Mouse (Mus musculus): ENCODE data around the gene Gstt4. TPM values are rescaled to one million over a fixed set of nuclear protein-coding genes. Genes with fewer than 3 reads are reported as not detected.
A peak's percentile ranks its signal among the peaks of the same experiment; 100 is the strongest.

Gene Gstt4
- polyA plus RNA-seq, 1 experiment = not detected

- Histone ChIP-seq H3K4me3 (ENCODE audit: insufficient read depth, low read length) (no peak overlapping the region), H3K27ac (ENCODE audit: insufficient read depth, low read length) (no peak overlapping the region)
- TF ChIP-seq CTCF (IDR thresholded peaks at IDR 0.05; ENCODE audit: borderline replicate concordance, insufficient read depth, low read length) = no peak
- TF ChIP-seq POLR2A (IDR thresholded peaks at IDR 0.05; ENCODE audit: low read depth, low read length) = no peak
Measured at GRCm38 (mm10) chr10:75839092-75839491, 16.7 kb upstream of the Gstt4 start.

GRCm38 (mm10) chr10:75837248-75837759 is 15.0 kb upstream of the Gstt4 start, which contains the start of gene Gstt2:
Gstt2 (minus strand) TSS chr10:75837424.
- H3K27ac ChIP-seq (ENCODE audit: insufficient read depth, low read length) = peak within 1 kb of the TSS; percentile 51
- H3K4me1 ChIP-seq (ENCODE audit: control insufficient read depth, insufficient read depth, low read length) = no peaks in the 10 kb centered on the region
- peak; percentile 59 for TF ChIP-seq POLR2A (IDR thresholded peaks at IDR 0.05; ENCODE audit: low read depth, low read length)
- 0 out of 2 replicates have a peak, but pooled peaks have one; percentile 7 for TF ChIP-seq CTCF (IDR thresholded peaks at IDR 0.05; ENCODE audit: borderline replicate concordance, insufficient read depth, low read length)
- peak within 1 kb of the TSS; percentile 37 for H3K4me3 ChIP-seq (ENCODE audit: insufficient read depth, low read length)

More at GRCm38 (mm10) chr10:75839092-75839491, 16.7 kb upstream of the Gstt4 start:
- no peaks in the 10 kb centered on the region for H3K4me1 ChIP-seq (ENCODE audit: control insufficient read depth, insufficient read depth, low read length)

- H3K4me3 ChIP-seq (ENCODE audit: insufficient read depth, low read length) = no peak overlapping the region
- H3K4me1 ChIP-seq (ENCODE audit: control insufficient read depth, insufficient read depth, low read length) = no peaks in the 10 kb centered on the region
- no peak overlapping the region for H3K27ac ChIP-seq (ENCODE audit: insufficient read depth, low read length)
- TF ChIP-seq POLR2A (IDR thresholded peaks at IDR 0.05; ENCODE audit: low read depth, low read length) = no peak
- TF ChIP-seq CTCF (IDR thresholded peaks at IDR 0.05; ENCODE audit: borderline replicate concordance, insufficient read depth, low read length) = no peak
Measured at GRCm38 (mm10) chr10:75835761-75836531, 13.6 kb upstream of the Gstt4 start.

- TF ChIP-seq POLR2A (IDR thresholded peaks at IDR 0.05; ENCODE audit: low read depth, low read length) = peak; percentile 40; the same call in 1 of the 2 replicates
- TF ChIP-seq CTCF (IDR thresholded peaks at IDR 0.05; ENCODE audit: borderline replicate concordance, insufficient read depth, low read length) = no peak
- Histone ChIP-seq H3K4me3 (ENCODE audit: insufficient read depth, low read length) (no peak overlapping the region), H3K27ac (ENCODE audit: insufficient read depth, low read length) (no peak overlapping the region), H3K4me1 (ENCODE audit: control insufficient read depth, insufficient read depth, low read length) (no peaks in the 10 kb centered on the region)
Measured at GRCm38 (mm10) chr10:75835307-75835706, 13.0 kb upstream of the Gstt4 start.

- TF ChIP-seq POLR2A (IDR thresholded peaks at IDR 0.05; ENCODE audit: low read depth, low read length) = no peak
- TF ChIP-seq CTCF (IDR thresholded peaks at IDR 0.05; ENCODE audit: borderline replicate concordance, insufficient read depth, low read length) = no peak
- H3K4me3 ChIP-seq (ENCODE audit: insufficient read depth, low read length) = 0 out of 2 replicates have a peak overlapping the region, but pooled peaks have one; percentile 2
- no peak overlapping the region for H3K27ac ChIP-seq (ENCODE audit: insufficient read depth, low read length)
- H3K4me1 ChIP-seq (ENCODE audit: control insufficient read depth, insufficient read depth, low read length) = no peaks in the 10 kb centered on the region
Measured at GRCm38 (mm10) chr10:75834721-75835120, 12.4 kb upstream of the Gstt4 start.

GRCm38 (mm10) chr10:75834250-75834649 is 11.9 kb upstream of the Gstt4 start:
- TF ChIP-seq POLR2A (IDR thresholded peaks at IDR 0.05; ENCODE audit: low read depth, low read length) (peak; percentile 36; the same call in 1 of the 2 replicates), CTCF (IDR thresholded peaks at IDR 0.05; ENCODE audit: borderline replicate concordance, insufficient read depth, low read length) (no peak)
- no peaks in the 10 kb centered on the region for H3K4me1 ChIP-seq (ENCODE audit: control insufficient read depth, insufficient read depth, low read length)
- H3K27ac ChIP-seq (ENCODE audit: insufficient read depth, low read length) = no peak overlapping the region
- H3K4me3 ChIP-seq (ENCODE audit: insufficient read depth, low read length) = peak overlapping the region; percentile 2; the same call in 1 of the 2 replicates

- Histone ChIP-seq H3K4me3 (ENCODE audit: insufficient read depth, low read length) (no peak overlapping the region), H3K27ac (ENCODE audit: insufficient read depth, low read length) (no peak overlapping the region), H3K4me1 (ENCODE audit: control insufficient read depth, insufficient read depth, low read length) (peaks cover 2% of the 10 kb centered on the region; the same call in 1 of the 2 replicates)
- TF ChIP-seq POLR2A (IDR thresholded peaks at IDR 0.05; ENCODE audit: low read depth, low read length) (no peak), CTCF (IDR thresholded peaks at IDR 0.05; ENCODE audit: borderline replicate concordance, insufficient read depth, low read length) (no peak)
Measured at GRCm38 (mm10) chr10:75833456-75834080, 11.2 kb upstream of the Gstt4 start.

GRCm38 (mm10) chr10:75832272-75832895 is 10.0 kb upstream of the Gstt4 start:
- Histone ChIP-seq H3K27ac (ENCODE audit: insufficient read depth, low read length) (no peak overlapping the region), H3K4me3 (ENCODE audit: insufficient read depth, low read length) (no peak overlapping the region), H3K4me1 (ENCODE audit: control insufficient read depth, insufficient read depth, low read length) (peaks cover 6% of the 10 kb centered on the region; the same call in 1 of the 2 replicates)
- peak; percentile 83; the same call in 1 of the 2 replicates for TF ChIP-seq CTCF (IDR thresholded peaks at IDR 0.05; ENCODE audit: borderline replicate concordance, insufficient read depth, low read length)
- no peak for TF ChIP-seq POLR2A (IDR thresholded peaks at IDR 0.05; ENCODE audit: low read depth, low read length)

- H3K4me3 ChIP-seq (ENCODE audit: insufficient read depth, low read length) = no peak overlapping the region
- peaks cover 8% of the 10 kb centered on the region; the same call in 1 of the 2 replicates for H3K4me1 ChIP-seq (ENCODE audit: control insufficient read depth, insufficient read depth, low read length)
- TF ChIP-seq CTCF (IDR thresholded peaks at IDR 0.05; ENCODE audit: borderline replicate concordance, insufficient read depth, low read length) (no peak), POLR2A (IDR thresholded peaks at IDR 0.05; ENCODE audit: low read depth, low read length) (no peak)
- H3K27ac ChIP-seq (ENCODE audit: insufficient read depth, low read length) = no peak overlapping the region
Measured at GRCm38 (mm10) chr10:75830275-75830670, 7.9 kb upstream of the Gstt4 start.
